Comparison of ENCODE assay signal across 11 mouse cellular contexts in the genomic region with DNA sequence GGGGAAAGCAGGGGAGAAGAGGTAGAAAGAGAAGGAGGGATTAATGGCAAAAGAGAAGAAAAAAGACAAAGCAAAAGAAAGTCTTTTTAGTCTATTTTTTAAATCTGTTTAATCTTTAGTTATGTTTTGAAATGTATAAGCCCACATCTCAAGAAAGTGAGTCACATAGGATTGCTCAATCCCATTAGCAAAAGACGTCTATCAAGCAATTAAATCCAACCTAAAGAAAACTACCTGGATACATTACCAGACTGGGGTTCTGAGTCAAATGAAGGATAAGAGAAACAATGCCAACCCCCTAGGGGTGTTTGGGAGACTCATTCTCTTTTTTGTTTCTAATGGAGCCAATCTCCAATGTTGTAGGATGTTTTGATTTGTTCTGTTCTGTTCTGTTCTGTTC.
"Had no signal": no experiment of that assay in that cellular context is flagged by ENCODE, and none has a peak within 500 bp of the region (broad histone marks: within the 10 kb centered on the region; RNA-seq: fewer than 3 reads in every experiment).

No protein-coding gene starts in this region.

- H3K4me3 ChIP-seq: left cerebral cortex, adult 2 months; limb, embryonic 15.5 days; liver, embryonic 12.5 days; midbrain, embryonic 12.5 days had no signal

- DNase-seq: kidney, adult 18-20 months; kidney, postnatal 14 days; lung, postnatal 10 days; lung, postnatal 4 days; right cerebral cortex, postnatal 25 days; thymus, postnatal 36 days had no signal

- H3K4me1 ChIP-seq: liver, embryonic 12.5 days had no signal

- H3K4me2 ChIP-seq: limb, embryonic 15.5 days; liver, embryonic 12.5 days; lung, embryonic 14.5 days; midbrain, embryonic 12.5 days had no signal

- H3K9ac ChIP-seq: limb, embryonic 15.5 days; liver, embryonic 12.5 days; lung, embryonic 14.5 days; midbrain, embryonic 12.5 days had no signal

- H3K9me3 ChIP-seq: limb, embryonic 15.5 days; liver, embryonic 12.5 days; midbrain, embryonic 12.5 days had no signal

- ATAC-seq: liver, embryonic 12.5 days had no signal

- H3K27ac ChIP-seq: left cerebral cortex, adult 2 months; limb, embryonic 15.5 days; liver, embryonic 12.5 days; midbrain, embryonic 12.5 days had no signal

- H3K27me3 ChIP-seq: limb, embryonic 15.5 days; liver, embryonic 12.5 days had no signal

- H3K36me3 ChIP-seq: limb, embryonic 15.5 days; liver, embryonic 12.5 days; midbrain, embryonic 12.5 days had no signal
